Mouse (Mus musculus) hindbrain, embryonic 12.5 days (tissue): ENCODE data around the gene Thpo. TPM values are rescaled to one million over a fixed set of nuclear protein-coding genes. Genes with fewer than 3 reads are reported as not detected.

ENCODE experiments used
- ATAC-seq: fragments of 200-750 bp; cut with Nextera tagmentation; 2 replicates; pipeline ENCODE4 v1.8.0; 2017; ENCODE audit warnings: moderate TSS enrichment; ENCODE audit not compliant: low FRiP score
- H3K27ac ChIP-seq: fragments of 300-500 bp; sonication (generic); 2 replicates; pipeline ENCODE4 v1.5.1; 2016; ENCODE audit warnings: mild to moderate bottlenecking
- H3K27me3 ChIP-seq: fragments of 300-500 bp; sonication (generic); 2 replicates; pipeline ENCODE4 v1.6.1; 2016; ENCODE audit warnings: mild to moderate bottlenecking
- H3K36me3 ChIP-seq: fragments of 300-500 bp; sonication (generic); 2 replicates; pipeline ENCODE4 v1.6.1; 2016; ENCODE audit warnings: mild to moderate bottlenecking
- H3K4me1 ChIP-seq: fragments of 300-500 bp; sonication (generic); 2 replicates; pipeline ENCODE4 v1.6.1; 2016
- H3K4me2 ChIP-seq: fragments of 300-500 bp; sonication (generic); replicated peaks from 2 replicates; pipeline ENCODE4 v1.6.1; 2016; ENCODE audit warnings: mild to moderate bottlenecking
- H3K4me3 ChIP-seq: fragments of 300-500 bp; sonication (generic); 2 replicates; pipeline ENCODE4 v1.5.1; 2016; ENCODE audit warnings: mild to moderate bottlenecking
- H3K9ac ChIP-seq: fragments of 300-500 bp; sonication (generic); 2 replicates; pipeline ENCODE4 v1.6.1; 2016; ENCODE audit warnings: mild to moderate bottlenecking, moderate library complexity
- H3K9me3 ChIP-seq: fragments of 300-500 bp; sonication (generic); replicated peaks from 2 replicates; pipeline ENCODE4 v1.6.1; 2016; ENCODE audit warnings: mild to moderate bottlenecking
- WGBS: fragments of 180-500 bp; shearing (Covaris S2); methylation state at CpG from one replicate; pipeline ENCODE4 v1.1.7; 2016; 5-methylcytosine and 5-hydroxymethylcytosine counted together
- polyA plus RNA-seq: library from polyadenylated mRNA; unstranded; fragments of >200 nt; fragmentation: Nextera tagmentation; extraction: Ambion mirVana; gene quantifications from 2 replicates; pipeline ENCODE4 v1.2.1, GENCODE M21; 2016

Gene Thpo
- polyA plus RNA-seq, 1 experiment from 2014 or later: 0.98 TPM

GRCm38 (mm10) chr16:20700036-20700435 lies 34.3 kb downstream of the Thpo start:
- Histone ChIP-seq H3K27me3 (no peaks in the 10 kb centered on the region), H3K4me1 (peaks cover 45% of the 10 kb centered on the region), H3K4me2 (no peak overlapping the region), H3K9me3 (no peaks in the 10 kb centered on the region), H3K27ac (peak overlapping the region; percentile 12; the same call in 1 of the 2 replicates), H3K4me3 (no peak overlapping the region), H3K9ac (no peak overlapping the region), H3K36me3 (peaks cover 27% of the 10 kb centered on the region)
- WGBS: 39% methylated on average over 5 of the region's 5 CpGs
- no peak for ATAC-seq

GRCm38 (mm10) chr16:20699266-20699665 lies 35.0 kb downstream of the Thpo start:
- Histone ChIP-seq H3K4me2 (no peak overlapping the region), H3K36me3 (peaks cover 22% of the 10 kb centered on the region), H3K4me3 (no peak overlapping the region), H3K27me3 (no peaks in the 10 kb centered on the region), H3K9me3 (no peaks in the 10 kb centered on the region), H3K4me1 (peaks cover 51% of the 10 kb centered on the region), H3K9ac (no peak overlapping the region), H3K27ac (no peak overlapping the region)
- ATAC-seq: no peak
- WGBS: 83% methylated on average over 5 of the region's 5 CpGs

GRCm38 (mm10) chr16:20695622-20696323 lies 38.5 kb downstream of the Thpo start:
- peaks cover 27% of the 10 kb centered on the region for H3K36me3 ChIP-seq
- peak overlapping the region; percentile 68 for H3K9ac ChIP-seq
- H3K9me3 ChIP-seq: no peaks in the 10 kb centered on the region
- under 1% methylated on average over 46 of the region's 46 CpGs for WGBS
- peaks cover 47% of the 10 kb centered on the region for H3K4me1 ChIP-seq
- H3K27ac ChIP-seq: peak overlapping the region; percentile 78
- ATAC-seq: peak; percentile 79
- no peaks in the 10 kb centered on the region for H3K27me3 ChIP-seq
- H3K4me2 ChIP-seq: peak overlapping the region; percentile 74
- H3K4me3 ChIP-seq: peak overlapping the region; percentile 39

- WGBS: 66% methylated on average over 8 of the region's 8 CpGs
- no peak overlapping the region for H3K9ac ChIP-seq
- no peak overlapping the region for H3K27ac ChIP-seq
- peaks cover 42% of the 10 kb centered on the region for H3K4me1 ChIP-seq
- no peaks in the 10 kb centered on the region for H3K9me3 ChIP-seq
- ATAC-seq: no peak
- 0 out of 2 replicates have a peak overlapping the region, but pooled peaks have one; percentile 74 for H3K4me2 ChIP-seq
- H3K36me3 ChIP-seq: peaks cover 30% of the 10 kb centered on the region
- H3K4me3 ChIP-seq: no peak overlapping the region
- H3K27me3 ChIP-seq: no peaks in the 10 kb centered on the region
Measured at GRCm38 (mm10) chr16:20694781-20695180, 39.5 kb downstream of the Thpo start.

GRCm38 (mm10) chr16:20693111-20693701 lies 41.1 kb downstream of the Thpo start, which contains the start of gene Fam131a:
Fam131a (plus strand) TSS chr16:20693241.
- H3K9me3 ChIP-seq: no peaks in the 10 kb centered on the region
- peak within 1 kb of the TSS; percentile 67 for H3K9ac ChIP-seq
- peak within 1 kb of the TSS; percentile 77 for H3K4me2 ChIP-seq
- peaks cover 37% of the 10 kb centered on the region for H3K36me3 ChIP-seq
- H3K4me3 ChIP-seq: peak within 1 kb of the TSS; percentile 61
- no peaks in the 10 kb centered on the region for H3K27me3 ChIP-seq
- peak; percentile 95 for ATAC-seq
- peaks cover 42% of the 10 kb centered on the region for H3K4me1 ChIP-seq
- H3K27ac ChIP-seq: peak within 1 kb of the TSS; percentile 94
- WGBS: under 1% methylated on average over 36 of the region's 37 CpGs

GRCm38 (mm10) chr16:20692241-20692965 lies 41.9 kb downstream of the Thpo start:
- Histone ChIP-seq H3K4me3 (peak overlapping the region; percentile 61; the same call in 1 of the 2 replicates), H3K4me2 (peak overlapping the region; percentile 77), H3K4me1 (peaks cover 42% of the 10 kb centered on the region), H3K9ac (0 out of 2 replicates have a peak overlapping the region, but pooled peaks have one; percentile 25), H3K9me3 (no peaks in the 10 kb centered on the region), H3K27me3 (no peaks in the 10 kb centered on the region), H3K36me3 (peaks cover 44% of the 10 kb centered on the region), H3K27ac (peak overlapping the region; percentile 94)
- WGBS: 35% methylated on average over 16 of the region's 16 CpGs
- 0 out of 2 replicates have a peak, but pooled peaks have one; percentile 0 for ATAC-seq

- peaks cover 52% of the 10 kb centered on the region for H3K36me3 ChIP-seq
- no peaks in the 10 kb centered on the region for H3K27me3 ChIP-seq
- 81% methylated on average over 1 of the region's 1 CpGs for WGBS
- H3K4me1 ChIP-seq: peaks cover 39% of the 10 kb centered on the region
- no peak overlapping the region for H3K4me3 ChIP-seq
- no peak overlapping the region for H3K4me2 ChIP-seq
- no peak overlapping the region for H3K27ac ChIP-seq
- H3K9ac ChIP-seq: no peak overlapping the region
- ATAC-seq: no peak
- no peaks in the 10 kb centered on the region for H3K9me3 ChIP-seq
Measured at GRCm38 (mm10) chr16:20691617-20692016, 42.7 kb downstream of the Thpo start.

- 93% methylated on average over 3 of the region's 3 CpGs for WGBS
- H3K9ac ChIP-seq: no peak overlapping the region
Measured at GRCm38 (mm10) chr16:20690774-20691173, 43.5 kb downstream of the Thpo start.

GRCm38 (mm10) chr16:20677974-20678675 lies 56.2 kb downstream of the Thpo start:
- no peak overlapping the region for H3K4me3 ChIP-seq
- H3K27me3 ChIP-seq: no peaks in the 10 kb centered on the region
- H3K4me2 ChIP-seq: no peak overlapping the region
- no peak for ATAC-seq
- WGBS: 80% methylated on average over 9 of the region's 10 CpGs
- H3K9me3 ChIP-seq: no peaks in the 10 kb centered on the region
- no peak overlapping the region for H3K27ac ChIP-seq
- H3K4me1 ChIP-seq: peaks cover 19% of the 10 kb centered on the region
- peaks cover 79% of the 10 kb centered on the region for H3K36me3 ChIP-seq
- H3K9ac ChIP-seq: no peak overlapping the region

More at GRCm38 (mm10) chr16:20690774-20691173, 43.5 kb downstream of the Thpo start:
- H3K4me3 ChIP-seq: no peak overlapping the region
- H3K4me1 ChIP-seq: peaks cover 31% of the 10 kb centered on the region
- ATAC-seq: no peak
- no peak overlapping the region for H3K4me2 ChIP-seq
- H3K27ac ChIP-seq: no peak overlapping the region
- no peaks in the 10 kb centered on the region for H3K9me3 ChIP-seq
- H3K36me3 ChIP-seq: peaks cover 60% of the 10 kb centered on the region
- H3K27me3 ChIP-seq: no peaks in the 10 kb centered on the region

- Histone ChIP-seq H3K36me3 (peaks cover 72% of the 10 kb centered on the region), H3K4me3 (no peak overlapping the region), H3K4me1 (peaks cover 19% of the 10 kb centered on the region), H3K9ac (no peak overlapping the region), H3K27me3 (no peaks in the 10 kb centered on the region), H3K4me2 (no peak overlapping the region), H3K27ac (no peak overlapping the region), H3K9me3 (no peaks in the 10 kb centered on the region)
- no peak for ATAC-seq
- 75% methylated on average over 5 of the region's 5 CpGs for WGBS
Measured at GRCm38 (mm10) chr16:20677380-20677779, 56.9 kb downstream of the Thpo start.

- Histone ChIP-seq H3K36me3 (peaks cover 65% of the 10 kb centered on the region), H3K4me2 (no peak overlapping the region), H3K27ac (no peak overlapping the region), H3K4me3 (no peak overlapping the region), H3K27me3 (no peaks in the 10 kb centered on the region), H3K9me3 (no peaks in the 10 kb centered on the region), H3K9ac (no peak overlapping the region), H3K4me1 (peaks cover 19% of the 10 kb centered on the region)
- ATAC-seq: no peak
- WGBS: 93% methylated on average over 4 of the region's 4 CpGs
Measured at GRCm38 (mm10) chr16:20676702-20677101, 57.6 kb downstream of the Thpo start.
